Mouse (Mus musculus) bone marrow, adult 2 months (tissue): ENCODE data around the gene Cd9.

ENCODE experiments used
- CTCF ChIP-seq: fragments of 200-500 bp; IDR thresholded peaks from 2 replicates; pipeline ENCODE4 v1.5.1; 2011; ENCODE audit warnings: low read length, control low read depth; ENCODE audit not compliant: control insufficient read depth, insufficient read depth
- POLR2A ChIP-seq: fragments of 200-500 bp; IDR thresholded peaks from 2 replicates; pipeline ENCODE4 v1.6.1; 2011; ENCODE audit warnings: low read depth, mild to moderate bottlenecking, control low read depth, low read length, borderline replicate concordance; ENCODE audit not compliant: control insufficient read depth

- TF ChIP-seq CTCF, result peak; percentile 65
- TF ChIP-seq POLR2A, result no peak
These were observed 3.5 kb upstream of the Cd9 start for GRCm38 (mm10) chr6:125498062-125498461.
